Mouse (Mus musculus) ES-E14 (cell line): ENCODE results near the gene Kcnk5. TPM values are rescaled to one million over a fixed set of nuclear protein-coding genes. Genes with fewer than 3 reads are reported as not detected.

Experiments
- DNase-seq: peaks from one replicate; pipeline ENCODE4 v3.0.0-alpha.2; 2013; ENCODE audit warnings: low read depth, low spot score
- H3K27ac ChIP-seq: 2 replicates; pipeline ENCODE4 v1.5.1; 2012; ENCODE audit warnings: low read depth, mild to moderate bottlenecking, low read length, moderate library complexity, mixed read lengths; ENCODE audit not compliant: poor library complexity, insufficient read depth, severe bottlenecking
- H3K36me3 ChIP-seq: 2 replicates; pipeline ENCODE4 v1.6.1; 2012; ENCODE audit warnings: mild to moderate bottlenecking, low read length, moderate library complexity, mixed read lengths; ENCODE audit not compliant: control insufficient read depth, poor library complexity, insufficient read depth, severe bottlenecking
- H3K4me1 ChIP-seq, 2 experiments: fragments of 150-350 bp in 1 of 2; sonication (generic) in 1 of 2; 2 replicates each; pipeline ENCODE4 v1.6.1; 2012; ENCODE audit warnings: low read length in 2 of 2, mild to moderate bottlenecking in 1 of 2, mixed read lengths in 1 of 2; ENCODE audit not compliant: control insufficient read depth in 2 of 2, insufficient read depth in 2 of 2, poor library complexity in 1 of 2
- H3K4me3 ChIP-seq, 2 experiments: fragments of 150-350 bp in 1 of 2; sonication (generic) in 1 of 2; 2 replicates each; pipeline ENCODE4 v1.5.1; 2012; ENCODE audit warnings: low read length in 2 of 2, low read depth in 1 of 2, mild to moderate bottlenecking in 1 of 2, mixed read lengths in 1 of 2; ENCODE audit not compliant: insufficient read depth in 1 of 2, poor library complexity in 1 of 2, severe bottlenecking in 1 of 2
- H3K9ac ChIP-seq: 2 replicates; pipeline ENCODE4 v1.6.1; 2012; ENCODE audit warnings: low read depth, mild to moderate bottlenecking, low read length, mixed read lengths; ENCODE audit not compliant: poor library complexity, insufficient read depth, severe bottlenecking
- H3K9me3 ChIP-seq: fragments of 150-350 bp; sonication (generic); 2 replicates; pipeline ENCODE4 v1.6.1; 2012; ENCODE audit warnings: low read depth, mild to moderate bottlenecking, low read length; ENCODE audit not compliant: control insufficient read depth, insufficient read depth
- CHD2 ChIP-seq: IDR thresholded peaks from 2 replicates; pipeline ENCODE4 v1.6.1; 2014; ENCODE audit warnings: mild to moderate bottlenecking, low read depth, low read length, inconsistent platforms
- HCFC1 ChIP-seq: IDR thresholded peaks from 2 replicates; pipeline ENCODE4 v1.6.1; 2012; ENCODE audit warnings: low read length, inconsistent platforms, borderline replicate concordance; ENCODE audit not compliant: insufficient read depth
- MAFK ChIP-seq: IDR thresholded peaks from 2 replicates; pipeline ENCODE4 v1.6.1; 2014; ENCODE audit warnings: mild to moderate bottlenecking, low read depth, low read length, inconsistent platforms; ENCODE audit not compliant: insufficient read depth
- ZC3H11A ChIP-seq: IDR thresholded peaks from 2 replicates; pipeline ENCODE4 v1.6.1; 2012; ENCODE audit warnings: low read depth, mild to moderate bottlenecking, inconsistent platforms, low read length, borderline replicate concordance
- ZNF384 ChIP-seq: IDR thresholded peaks from 2 replicates; pipeline ENCODE4 v1.6.1; 2012; ENCODE audit warnings: low read depth, low read length, inconsistent platforms
- in situ Hi-C, 2 experiments: fragments of 600-800 bp; cut with MboI; formaldehyde crosslinking; loops; one replicate each; pipeline ENCODE4 v1.15.1; 2025; ENCODE audit warnings: low sequenced_read_pairs in 2 of 2, inconsistent platforms in 1 of 2; ENCODE audit not compliant: unreplicated experiment in 2 of 2
- total RNA-seq: library from RNA; depleted of rRNA; stranded (reverse); fragments of 300-350 nt; gene quantifications from 2 replicates; pipeline ENCODE4 v1.2.3, GENCODE M21; 2012

The Kcnk5 gene
- total RNA-seq, 1 experiment, result 68.6 TPM

GRCm38 (mm10) chr14:20147854-20148253 is 33.8 kb downstream of the Kcnk5 start:
- H3K9me3 ChIP-seq, result no peaks in the 10 kb centered on the region
- H3K9ac ChIP-seq, result no peak overlapping the region
- H3K4me3 ChIP-seq, result no peak overlapping the region
- peaks cover 2 to 17% of the 10 kb centered on the region in 2 experiments; a peak in 1 of 4 replicates for H3K4me1 ChIP-seq
- in situ Hi-C loops, result no loop called here
- peaks cover 56% of the 10 kb centered on the region for H3K36me3 ChIP-seq
- H3K27ac ChIP-seq, result no peak overlapping the region
- TF ChIP-seq MAFK, result no peak
- TF ChIP-seq CHD2, result no peak
- TF ChIP-seq ZNF384, result no peak
- no peak for TF ChIP-seq HCFC1
- no peak for TF ChIP-seq ZC3H11A
- no peak for DNase-seq

GRCm38 (mm10) chr14:20144093-20144492 is 37.5 kb downstream of the Kcnk5 start:
- Histone ChIP-seq H3K4me3 (no peak overlapping the region), H3K9me3 (no peaks in the 10 kb centered on the region), H3K9ac (no peak overlapping the region)

DNA sequence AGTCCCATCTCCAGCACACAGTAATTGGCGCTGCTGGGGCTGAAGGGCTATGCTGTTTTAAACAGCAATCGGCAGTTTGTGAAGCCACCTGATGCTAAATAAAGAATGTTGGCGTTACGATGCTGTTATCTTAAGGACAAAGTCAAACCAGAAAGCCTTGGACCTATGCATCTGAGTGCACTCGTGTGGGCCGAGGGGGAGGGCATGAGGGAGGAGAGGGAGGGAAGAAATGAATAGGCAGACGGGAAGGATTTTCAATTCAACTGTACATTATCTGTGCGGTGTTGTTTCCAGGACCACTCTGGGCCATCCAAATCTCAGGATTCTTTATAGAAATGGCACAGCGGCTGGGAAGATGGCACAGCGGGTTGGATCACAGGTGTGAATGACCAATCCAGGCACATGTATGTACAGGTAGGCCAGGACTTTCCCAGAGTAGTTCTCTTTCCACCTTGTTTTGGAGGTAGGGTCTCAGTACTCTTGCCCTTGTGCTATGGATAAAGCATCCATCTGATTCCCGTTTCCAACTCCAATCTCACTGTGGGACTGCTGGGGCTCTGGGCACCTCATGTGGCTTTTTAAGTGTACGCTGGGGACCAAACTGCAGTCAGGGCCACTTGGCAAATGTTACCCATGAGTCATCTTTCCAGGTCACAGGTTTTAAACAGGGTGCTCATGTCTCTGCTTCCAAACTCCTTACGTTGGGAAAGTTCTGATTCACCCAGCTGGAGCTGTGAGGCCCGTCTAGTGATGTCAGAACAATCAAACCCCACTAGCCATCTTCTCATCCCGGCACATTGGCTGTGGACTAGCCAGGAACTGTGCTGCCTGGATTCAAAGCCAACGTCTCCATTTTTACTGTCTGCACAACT is 42.9 kb downstream of the Kcnk5 start, which contains the start of gene Saysd1:
TSS of gene Saysd1 (minus strand) at position 51 of the 872 bp plus-strand sequence.
- Histone ChIP-seq H3K4me3 (no peak within 1 kb of the TSS), H3K9ac (no peak within 1 kb of the TSS), H3K27ac (no peak within 1 kb of the TSS), H3K9me3 (no peaks in the 10 kb centered on the region), H3K36me3 (peaks cover 42% of the 10 kb centered on the region), H3K4me1 (peaks cover 0 to 25% of the 10 kb centered on the region in 2 experiments; a peak in 2 of 4 replicates)
- in situ Hi-C loops, result no loop called here
- no peak for TF ChIP-seq ZC3H11A
- peak; percentile 90 for TF ChIP-seq ZNF384
- no peak for DNase-seq

More at GRCm38 (mm10) chr14:20144093-20144492, 37.5 kb downstream of the Kcnk5 start:
- in situ Hi-C loops, result no loop called here
- Histone ChIP-seq H3K27ac (no peak overlapping the region), H3K4me1 (peaks cover 2 to 9% of the 10 kb centered on the region in 2 experiments; a peak in 1 of 4 replicates), H3K36me3 (peaks cover 69% of the 10 kb centered on the region)
- TF ChIP-seq HCFC1 (no peak), ZNF384 (no peak), CHD2 (no peak), MAFK (no peak), ZC3H11A (no peak)
- DNase-seq, result no peak

- H3K36me3 ChIP-seq, result peaks cover 8% of the 10 kb centered on the region
- TF ChIP-seq MAFK (0 out of 2 replicates have a peak, but pooled peaks have one; percentile 33), ZC3H11A (no peak), ZNF384 (no peak), HCFC1 (no peak)
- H3K9me3 ChIP-seq, result no peaks in the 10 kb centered on the region
- peaks cover 0 to 22% of the 10 kb centered on the region in 2 experiments; a peak in 2 of 4 replicates for H3K4me1 ChIP-seq
- H3K9ac ChIP-seq, result no peak overlapping the region
- DNase-seq, result no peak
- in situ Hi-C loops, result no loop called here
- no peak overlapping the region for H3K27ac ChIP-seq
- H3K4me3 ChIP-seq, result no peak overlapping the region
Measured at GRCm38 (mm10) chr14:20134965-20135671, 46.5 kb downstream of the Kcnk5 start.
